Comparison of ENCODE assay signal across 24 mouse cellular contexts in genomic region chr8:87131716-87132115, GRCm38 (mm10).
DNase-seq lines count a peak whose midpoint lies in the region; ATAC-seq and TF ChIP-seq lines count a peak whose summit lies in the region.
"Had no signal": no experiment of that assay in that cellular context is flagged by ENCODE, and none has a peak within 500 bp of the region (broad histone marks: within the 10 kb centered on the region; RNA-seq: fewer than 3 reads in every experiment).

No protein-coding gene starts in this region.

- no peaks in the 10 kb centered on the region for H3K9me3 ChIP-seq in lung, postnatal 0 days (ENCODE audit: low read length)

- DNase-seq in 3134 (ENCODE audit: extremely low read depth, insufficient read length, low spot score) (peak; percentile 28), 3T3-L1 (ENCODE audit: low read depth, low spot score) (peak; percentile 86), NIH3T3 (ENCODE audit: low read depth) (peak; percentile 53)
- DNase-seq in kidney, postnatal 10 days = no peak
- DNase-seq in lung, postnatal 0 days (ENCODE audit: low spot score) = no peak
- no peak for DNase-seq in urinary bladder, adult 2 months (ENCODE audit: low spot score)
- DNase-seq: adrenal gland, adult 2 months; adrenal gland, adult 8-10 months; adrenal gland, postnatal 10 days; adrenal gland, postnatal 14 days; adrenal gland, postnatal 25 days; adrenal gland, postnatal 36 days; B cell, adult 2 months; cerebellum, adult 11 months; cerebellum, adult 11-12 months; cerebellum, adult 18-20 months; cerebellum, adult 2 months; cerebellum, adult 8-10 months; cerebellum, adult 9-10 months had no signal

- no peaks in the 10 kb centered on the region for H3K36me3 ChIP-seq in lung, postnatal 0 days (ENCODE audit: insufficient read depth, low read length)
- H3K36me3 ChIP-seq: G1E had no signal

- no peaks in the 10 kb centered on the region for H3K27me3 ChIP-seq in lung, postnatal 0 days (replicated peaks; ENCODE audit: insufficient read depth, low read length)
- H3K27me3 ChIP-seq: CH12.LX had no signal

- no peak for TF ChIP-seq CTCF in lung, postnatal 0 days (IDR thresholded peaks at IDR 0.05)

- TF ChIP-seq EP300 in lung, postnatal 0 days (IDR thresholded peaks at IDR 0.05) = no peak

- no peak overlapping the region for H3K9ac ChIP-seq in lung, postnatal 0 days (replicated peaks; ENCODE audit: low read depth)

- no peak overlapping the region for H3K4me2 ChIP-seq in lung, postnatal 0 days (replicated peaks; ENCODE audit: low read depth, low read length)

- no peak overlapping the region for H3K4me3 ChIP-seq in lung, postnatal 0 days (ENCODE audit: low read depth, low read length)

- H3K27ac ChIP-seq in lung, postnatal 0 days (ENCODE audit: low read length) = no peak overlapping the region

- H3K4me1 ChIP-seq in lung, postnatal 0 days (ENCODE audit: insufficient read depth, low read depth, low read length) = no peaks in the 10 kb centered on the region

- 55% methylated on average over 3 of the region's 3 CpGs for WGBS in lung, postnatal 0 days

- ATAC-seq in lung, postnatal 0 days = no peak
- ATAC-seq: activated CD4-positive, CD25-positive, alpha-beta regulatory T cell, adult 4 months; CD4-positive, CD25-positive, alpha-beta regulatory T cell, adult 4 months; Patski had no signal

Comparison
In these comparisons a context has a peak if more than half of its experiments do, and no peak if none do; other contexts are left out.
1. DNase-seq: peak in 3134 (single experiment), 3T3-L1 (single experiment) and NIH3T3 (single experiment); none in kidney, postnatal 10 days (single experiment), lung, postnatal 0 days (single experiment) and urinary bladder, adult 2 months (single experiment).